Mouse (Mus musculus) testis, adult 2 months (tissue): ENCODE results near the gene Ugt1a10.
"Not testable (repeated sequence)": the region's sequence is repeated elsewhere in the genome, so short reads cannot be mapped to it uniquely, and the experiment has no call there.

Source experiments
- CTCF ChIP-seq: fragments of 200-500 bp; IDR thresholded peaks from 2 replicates; pipeline ENCODE4 v1.5.1; 2012; ENCODE audit warnings: low read depth, mild to moderate bottlenecking, inconsistent platforms, low read length, moderate library complexity; ENCODE audit not compliant: control insufficient read depth, insufficient read depth, insufficient replicate concordance
- POLR2A ChIP-seq: fragments of 200-500 bp; IDR thresholded peaks from 2 replicates; pipeline ENCODE4 v1.6.1; 2012; ENCODE audit warnings: low read depth, mild to moderate bottlenecking, inconsistent platforms, low read length, moderate library complexity; ENCODE audit not compliant: control insufficient read depth

- not testable (repeated sequence) for TF ChIP-seq CTCF, POLR2A
Observed at GRCm38 (mm10) chr1:88066472-88067102, 11.4 kb downstream of the Ugt1a10 start.
